8 mouse cellular contexts compared by ENCODE assay signal in genomic region chr7:44442407-44442821, GRCm38 (mm10). TPM values are rescaled to one million over a fixed set of nuclear protein-coding genes. Genes with fewer than 3 reads are reported as not detected.
DNase-seq lines count a peak whose midpoint lies in the region; ATAC-seq and TF ChIP-seq lines count a peak whose summit lies in the region.

No protein-coding gene starts in this region.

- TF ChIP-seq CTCF in intestine, postnatal 0 days (IDR thresholded peaks at IDR 0.05; ENCODE audit: low read depth): no peak

- H3K4me1 ChIP-seq in intestine, postnatal 0 days (replicated peaks; ENCODE audit: control insufficient read depth, insufficient read depth, low read length): no peaks in the 10 kb centered on the region
- 0 out of 2 replicates have a peak, but pooled peaks cover 7% of the 10 kb centered on the region for H3K4me1 ChIP-seq in stomach, embryonic 14.5 days (ENCODE audit: control insufficient read depth, insufficient read depth, low read length)

- WGBS in intestine, postnatal 0 days: 2% methylated on average over 14 of the region's 14 CpGs
- WGBS in stomach, embryonic 14.5 days: 2% methylated on average over 14 of the region's 14 CpGs

- DNase-seq in cerebellum, postnatal 4 days (ENCODE audit: low spot score in 2 of 2): no peak
- peak; percentile 59 for DNase-seq in right cerebral cortex, postnatal 14 days
- no peak for DNase-seq in right cerebral cortex, adult 18-20 months

- H3K27ac ChIP-seq in intestine, postnatal 0 days (ENCODE audit: low read depth, low read length): no peak overlapping the region
- H3K27ac ChIP-seq in stomach, embryonic 14.5 days (ENCODE audit: low read length): no peak overlapping the region

- H3K4me3 ChIP-seq in intestine, postnatal 0 days (ENCODE audit: low read depth, low read length): 0 out of 2 replicates have a peak overlapping the region, but pooled peaks have one; percentile 5
- peak overlapping the region; percentile 18 for H3K4me3 ChIP-seq in stomach, embryonic 14.5 days (ENCODE audit: low read depth, low read length)

- no peak overlapping the region for H3K9ac ChIP-seq in intestine, postnatal 0 days (ENCODE audit: low read depth, low read length)
- H3K9ac ChIP-seq in stomach, embryonic 14.5 days (replicated peaks; ENCODE audit: low read depth, low read length): no peak overlapping the region; the same call in 1 of the 2 replicates

- peaks cover 68% of the 10 kb centered on the region for H3K27me3 ChIP-seq in intestine, postnatal 0 days (replicated peaks; ENCODE audit: control insufficient read depth, insufficient read depth, low read length)
- H3K27me3 ChIP-seq in stomach, embryonic 14.5 days (ENCODE audit: control insufficient read depth, insufficient read depth, low read length): peaks cover 60% of the 10 kb centered on the region

- H3K9me3 ChIP-seq in intestine, postnatal 0 days (ENCODE audit: control insufficient read depth): no peaks in the 10 kb centered on the region
- no peaks in the 10 kb centered on the region for H3K9me3 ChIP-seq in stomach, embryonic 14.5 days (ENCODE audit: control insufficient read depth, low read depth, low read length)

- H3K4me2 ChIP-seq in intestine, postnatal 0 days (replicated peaks; ENCODE audit: low read depth): no peak overlapping the region
- H3K4me2 ChIP-seq in stomach, embryonic 14.5 days (replicated peaks; ENCODE audit: low read depth, low read length): peak overlapping the region; percentile 33

- ATAC-seq in cerebellum, adult (ENCODE audit: insufficient number of reproducible peaks, low FRiP score, low TSS enrichment): peak; percentile 27; the same call in 1 of the 2 replicates
- no peak for ATAC-seq in intestine, postnatal 0 days
- no peak for ATAC-seq in stomach, embryonic 14.5 days (ENCODE audit: insufficient number of reproducible peaks, insufficient read depth, low FRiP score, low read depth)
- ATAC-seq in frontal cortex, adult (ENCODE audit: low TSS enrichment): no peak
- ATAC-seq in megakaryocyte-erythroid progenitor cell, adult 5-6 weeks (replicated peaks; ENCODE audit: low FRiP score, low TSS enrichment, poor library complexity, severe bottlenecking): no peak

- H3K36me3 ChIP-seq in intestine, postnatal 0 days (ENCODE audit: control insufficient read depth, insufficient read depth): no peaks in the 10 kb centered on the region
- no peaks in the 10 kb centered on the region for H3K36me3 ChIP-seq in stomach, embryonic 14.5 days (ENCODE audit: control insufficient read depth, insufficient read depth, low read length)

RNA-seq across cellular contexts. Expression of gene Lrrc4b, which starts 13.6 kb away (rescaled TPM):
- 0.35 and 0.54 TPM in 2 replicates for polyA plus RNA-seq in intestine, postnatal 0 days (2015; fragmentation: Nextera tagmentation; extraction: Ambion mirVana)
- polyA plus RNA-seq in stomach, embryonic 14.5 days (2014; fragmentation: Nextera tagmentation; extraction: Ambion mirVana): 1.2 and 2.1 TPM in 2 replicates
- total RNA-seq in megakaryocyte-erythroid progenitor cell, adult 5-6 weeks (2014; fragmentation: Nextera tagmentation): not detected in 2 replicates
- total RNA-seq in megakaryocyte-erythroid progenitor cell, adult 5-6 weeks (2017): not detected in 2 replicates

RNA-seq across cellular contexts. Expression of gene Aspdh, which starts 22.8 kb away (rescaled TPM):
- polyA plus RNA-seq in intestine, postnatal 0 days (2015; fragmentation: Nextera tagmentation; extraction: Ambion mirVana): 1.5 and 1.7 TPM in 2 replicates
- polyA plus RNA-seq in stomach, embryonic 14.5 days (2014; fragmentation: Nextera tagmentation; extraction: Ambion mirVana): 0.52 and 1.1 TPM in 2 replicates
- not detected in 2 replicates for total RNA-seq in megakaryocyte-erythroid progenitor cell, adult 5-6 weeks (2014; fragmentation: Nextera tagmentation)
- total RNA-seq in megakaryocyte-erythroid progenitor cell, adult 5-6 weeks (2017): not detected in 2 replicates

RNA-seq across cellular contexts. Expression of gene Josd2, which starts 25.4 kb away (rescaled TPM):
- 28.6 and 30.3 TPM in 2 replicates for polyA plus RNA-seq in intestine, postnatal 0 days (2015; fragmentation: Nextera tagmentation; extraction: Ambion mirVana)
- polyA plus RNA-seq in stomach, embryonic 14.5 days (2014; fragmentation: Nextera tagmentation; extraction: Ambion mirVana): 76.7 and 82.1 TPM in 2 replicates
- 73.4 and 96.5 TPM in 2 replicates for total RNA-seq in megakaryocyte-erythroid progenitor cell, adult 5-6 weeks (2014; fragmentation: Nextera tagmentation)
- total RNA-seq in megakaryocyte-erythroid progenitor cell, adult 5-6 weeks (2017): 25.0 and 30.6 TPM in 2 replicates

RNA-seq across cellular contexts. Expression of gene Emc10, which starts 53.9 kb away (rescaled TPM):
- 68.6 and 74.8 TPM in 2 replicates for polyA plus RNA-seq in intestine, postnatal 0 days (2015; fragmentation: Nextera tagmentation; extraction: Ambion mirVana)
- polyA plus RNA-seq in stomach, embryonic 14.5 days (2014; fragmentation: Nextera tagmentation; extraction: Ambion mirVana): 113 and 116 TPM in 2 replicates
- 62.8 and 83.9 TPM in 2 replicates for total RNA-seq in megakaryocyte-erythroid progenitor cell, adult 5-6 weeks (2014; fragmentation: Nextera tagmentation)
- 30.1 and 31.1 TPM in 2 replicates for total RNA-seq in megakaryocyte-erythroid progenitor cell, adult 5-6 weeks (2017)

RNA-seq across cellular contexts. Expression of gene Fam71e1, which starts 54.0 kb away (rescaled TPM):
- 4.4 and 5.2 TPM in 2 replicates for polyA plus RNA-seq in intestine, postnatal 0 days (2015; fragmentation: Nextera tagmentation; extraction: Ambion mirVana)
- 11.6 and 17.9 TPM in 2 replicates for polyA plus RNA-seq in stomach, embryonic 14.5 days (2014; fragmentation: Nextera tagmentation; extraction: Ambion mirVana)
- not detected in 2 replicates for total RNA-seq in megakaryocyte-erythroid progenitor cell, adult 5-6 weeks (2014; fragmentation: Nextera tagmentation)
- 0.75 TPM in 1 of 2 replicates, not detected in the other for total RNA-seq in megakaryocyte-erythroid progenitor cell, adult 5-6 weeks (2017)
